Mouse (Mus musculus) lung, adult 2 months (tissue): ENCODE results near the gene Kctd21.

Experiments
- CTCF ChIP-seq: fragments of 200-500 bp; IDR thresholded peaks from 2 replicates; pipeline ENCODE4 v1.5.1; 2011; ENCODE audit warnings: mild to moderate bottlenecking, low read length, control low read depth; ENCODE audit not compliant: insufficient read depth
- POLR2A ChIP-seq: fragments of 200-500 bp; IDR thresholded peaks from 2 replicates; pipeline ENCODE4 v1.6.1; 2011; ENCODE audit warnings: low read depth, mild to moderate bottlenecking, control low read depth, low read length, borderline replicate concordance; ENCODE audit errors: extremely low read depth

DNA sequence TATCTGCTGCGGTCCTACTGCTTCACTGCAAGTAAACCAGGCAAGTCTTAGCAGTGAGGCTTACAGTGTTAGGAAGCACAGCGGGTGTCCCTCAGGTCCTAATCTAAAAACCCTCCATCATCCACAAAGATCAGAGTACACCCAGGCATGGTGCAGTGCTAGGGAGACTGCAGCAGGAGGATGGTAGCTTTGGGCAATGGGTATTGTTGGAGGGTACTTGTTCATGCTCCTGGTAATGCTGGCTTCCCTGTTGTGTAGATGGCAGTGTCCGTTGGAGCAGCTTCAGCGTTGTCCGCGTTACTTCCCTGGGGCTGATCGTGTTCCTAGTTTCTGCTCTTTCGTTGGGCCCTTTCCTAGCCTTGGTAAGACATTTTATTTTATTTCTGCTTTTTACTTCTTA, 50.5 kb downstream of the Kctd21 start:
- TF ChIP-seq CTCF (no peak), POLR2A (no peak)
